Mouse (Mus musculus) heart, embryonic 14.5 days (tissue): ENCODE measurements around the gene Gm42878. TPM values are rescaled to one million over a fixed set of nuclear protein-coding genes. Genes with fewer than 3 reads are reported as not detected.

Experiments used
- ATAC-seq: fragments of 200-750 bp; cut with Nextera tagmentation; 2 replicates; pipeline ENCODE4 v1.8.0; 2017; ENCODE audit warnings: low read depth, moderate TSS enrichment; ENCODE audit not compliant: insufficient number of reproducible peaks, insufficient read depth, low FRiP score
- H3K27ac ChIP-seq, 2 experiments: fragments of 200-500 bp in 1 of 2; fragments of 300-500 bp in 1 of 2; sonication (generic) in 1 of 2; replicated peaks in 1 of 2; 2 replicates each; pipeline ENCODE4 v1.5.1; 2012 to 2014; ENCODE audit warnings: low read depth in 2 of 2, low read length in 2 of 2, control low read depth in 1 of 2, mild to moderate bottlenecking in 1 of 2, mixed read lengths in 1 of 2; ENCODE audit not compliant: control insufficient read depth in 1 of 2, insufficient read depth in 1 of 2
- H3K27me3 ChIP-seq: fragments of 300-500 bp; sonication (generic); 2 replicates; pipeline ENCODE4 v1.6.1; 2014; ENCODE audit warnings: mild to moderate bottlenecking, low read length, control low read depth; ENCODE audit not compliant: control insufficient read depth, insufficient read depth
- H3K36me3 ChIP-seq: fragments of 300-500 bp; sonication (generic); 2 replicates; pipeline ENCODE4 v1.6.1; 2014; ENCODE audit warnings: mild to moderate bottlenecking, control low read depth, low read length, mixed read lengths; ENCODE audit not compliant: control insufficient read depth, insufficient read depth
- H3K4me1 ChIP-seq, 2 experiments: fragments of 200-500 bp in 1 of 2; fragments of 300-500 bp in 1 of 2; sonication (generic) in 1 of 2; 2 replicates each; pipeline ENCODE4 v1.6.1; 2012 to 2014; ENCODE audit warnings: low read length in 2 of 2, control low read depth in 1 of 2, mixed read lengths in 1 of 2; ENCODE audit not compliant: control insufficient read depth in 2 of 2, insufficient read depth in 2 of 2
- H3K4me2 ChIP-seq: fragments of 300-500 bp; sonication (generic); 2 replicates; pipeline ENCODE4 v1.6.1; 2014; ENCODE audit warnings: mild to moderate bottlenecking, low read length
- H3K4me3 ChIP-seq, 2 experiments: fragments of 200-500 bp in 1 of 2; fragments of 300-500 bp in 1 of 2; sonication (generic) in 1 of 2; 2 replicates each; pipeline ENCODE4 v1.5.1; 2012 to 2014; ENCODE audit warnings: low read length in 2 of 2, mild to moderate bottlenecking in 2 of 2, control low read depth in 1 of 2, low read depth in 1 of 2, moderate library complexity in 1 of 2; ENCODE audit not compliant: control insufficient read depth in 1 of 2, insufficient read depth in 1 of 2
- H3K9ac ChIP-seq: fragments of 300-500 bp; sonication (generic); 2 replicates; pipeline ENCODE4 v1.6.1; 2014; ENCODE audit warnings: mild to moderate bottlenecking, low read length
- H3K9me3 ChIP-seq: fragments of 300-500 bp; sonication (generic); 2 replicates; pipeline ENCODE4 v1.6.1; 2016; ENCODE audit warnings: low read length, control low read depth; ENCODE audit not compliant: control insufficient read depth
- WGBS: fragments of 180-500 bp; shearing (Covaris S2); extraction: QIAGEN DNeasy Blood & Tissue Kit; methylation state at CpG from one replicate; pipeline ENCODE4 v1.1.7; 2014; 5-methylcytosine and 5-hydroxymethylcytosine counted together
- polyA plus RNA-seq: library from polyadenylated mRNA; unstranded; fragments of >200 nt; fragmentation: Nextera tagmentation; extraction: Ambion mirVana; gene quantifications from 2 replicates; pipeline ENCODE4 v1.2.1, GENCODE M21; 2014

The Gm42878 gene
- 0.26 TPM in 1 of 2 replicates, not detected in the other for polyA plus RNA-seq

DNA sequence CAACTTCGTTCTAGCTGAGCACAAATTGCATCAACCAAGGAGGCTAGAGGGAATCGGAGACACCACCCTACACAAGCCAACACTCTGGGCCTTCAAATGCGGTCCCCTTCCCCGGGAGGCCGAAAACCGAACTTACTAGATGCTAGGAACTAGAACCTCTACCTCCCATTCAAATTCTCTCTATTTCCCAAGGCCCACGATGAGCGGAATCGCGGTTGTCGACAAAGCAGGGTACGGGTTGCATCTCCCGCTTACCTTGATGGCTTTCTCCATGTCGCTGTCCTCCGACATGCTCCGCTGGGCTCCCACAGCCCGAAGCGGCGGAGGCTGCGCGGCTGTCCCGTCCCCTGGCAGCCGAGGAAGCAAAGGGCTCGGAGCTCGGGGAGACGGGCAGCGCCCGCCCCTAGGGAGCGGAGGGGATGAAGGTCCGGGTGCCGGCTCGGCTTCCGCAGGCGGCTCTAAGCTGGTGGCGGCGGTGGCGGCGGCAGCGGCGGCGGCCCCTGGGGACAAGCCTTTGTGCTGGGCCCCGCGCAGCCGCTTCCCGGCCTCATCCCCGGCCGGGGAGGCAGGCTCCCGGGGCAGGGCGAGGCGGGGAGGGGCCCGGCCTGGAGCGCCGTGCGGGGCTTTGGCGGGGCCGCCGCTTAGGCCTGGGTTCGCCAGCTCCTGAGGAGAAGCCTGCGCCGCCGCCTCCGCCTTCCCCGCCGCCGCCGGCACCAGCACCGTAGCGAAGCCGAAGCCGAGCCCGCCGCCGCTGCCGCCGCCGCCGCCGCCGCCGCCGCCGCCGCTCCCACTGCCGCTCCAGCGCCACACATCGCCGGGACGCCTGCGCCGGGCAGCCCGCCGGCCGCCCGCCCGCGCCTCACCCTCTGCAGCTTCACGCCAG lies at the start of gene Gm42878, which contains the start of gene Adam1a:
Gene Gm42878 (minus strand): TSS at position 573 of the 883 bp plus-strand sequence.
Gene Adam1a (minus strand): TSS at position 573 of the 883 bp plus-strand sequence.
- Histone ChIP-seq H3K4me2 (peak within 1 kb of the TSS; percentile 92), H3K27me3 (no peaks in the 10 kb centered on the region), H3K4me3 (peak within 1 kb of the TSS; percentile 66 to 78), H3K4me1 (peaks cover 6 to 22% of the 10 kb centered on the region in 2 experiments), H3K36me3 (no peaks in the 10 kb centered on the region), H3K9ac (peak within 1 kb of the TSS; percentile 88), H3K27ac (peak within 1 kb of the TSS; percentile 93 to 94), H3K9me3 (no peaks in the 10 kb centered on the region)
- peak; percentile 73 for ATAC-seq
- 1% methylated on average over 51 of the region's 97 CpGs for WGBS

DNA sequence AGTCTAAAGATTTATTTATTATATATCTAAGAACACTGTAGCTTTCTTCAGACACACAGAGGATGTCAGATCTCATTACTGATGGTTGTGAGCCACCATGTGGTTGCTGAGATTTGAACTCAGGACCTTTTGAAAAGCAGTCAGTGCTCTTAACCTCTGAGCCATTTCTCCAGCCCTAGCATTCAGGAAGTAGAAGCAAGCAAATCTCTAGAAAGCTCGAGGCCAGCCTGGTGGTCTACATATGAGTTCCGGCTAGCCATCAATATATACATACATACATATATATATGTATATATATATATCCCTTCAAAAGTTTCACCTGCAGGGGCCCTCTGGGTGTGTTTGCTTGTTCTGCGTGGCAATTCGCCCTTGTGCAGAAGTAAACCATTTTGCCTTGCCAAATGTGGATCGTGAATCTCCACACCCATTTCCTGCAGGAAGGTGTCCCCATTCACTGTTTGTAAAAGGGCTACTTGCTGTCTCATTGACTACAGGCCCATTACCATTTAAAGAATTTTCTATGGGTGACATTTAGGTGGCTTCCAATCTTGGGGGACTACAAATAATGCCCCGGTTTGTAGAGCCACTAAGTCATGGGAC lies 49.5 kb upstream of the Gm42878 start:
- no peaks in the 10 kb centered on the region for H3K36me3 ChIP-seq
- H3K4me1 ChIP-seq, result peaks cover 20 to 26% of the 10 kb centered on the region in 2 experiments; a peak in 3 of 4 replicates
- WGBS, result 70% methylated on average over 6 of the region's 6 CpGs
- no peaks in the 10 kb centered on the region for H3K9me3 ChIP-seq
- no peak for ATAC-seq
- H3K27ac ChIP-seq, result no peak overlapping the region
- no peak overlapping the region for H3K4me2 ChIP-seq
- H3K27me3 ChIP-seq, result no peaks in the 10 kb centered on the region
- H3K4me3 ChIP-seq, result no peak overlapping the region
- no peak overlapping the region for H3K9ac ChIP-seq

GRCm38 (mm10) chr5:121593451-121594401 lies 48.4 kb upstream of the Gm42878 start, which contains the start of gene Aldh2:
Aldh2 (minus strand) TSS chr5:121593824.
- Histone ChIP-seq H3K4me1 (peaks cover 20 to 26% of the 10 kb centered on the region in 2 experiments; a peak in 3 of 4 replicates), H3K27ac (peak within 1 kb of the TSS; percentile 32 to 41; a peak in 3 of 4 replicates), H3K36me3 (no peaks in the 10 kb centered on the region), H3K9ac (peak within 1 kb of the TSS; percentile 77), H3K9me3 (no peaks in the 10 kb centered on the region), H3K4me3 (peak within 1 kb of the TSS; percentile 54 to 68), H3K27me3 (no peaks in the 10 kb centered on the region), H3K4me2 (peak within 1 kb of the TSS; percentile 97)
- 3% methylated on average over 47 of the region's 47 CpGs for WGBS
- ATAC-seq, result peak; percentile 59

- Histone ChIP-seq H3K27ac (no peak overlapping the region), H3K4me2 (peak overlapping the region; percentile 97), H3K4me3 (peak overlapping the region; percentile 54 to 68), H3K36me3 (no peaks in the 10 kb centered on the region), H3K4me1 (peaks cover 20 to 26% of the 10 kb centered on the region in 2 experiments; a peak in 3 of 4 replicates), H3K27me3 (no peaks in the 10 kb centered on the region), H3K9me3 (no peaks in the 10 kb centered on the region), H3K9ac (peak overlapping the region; percentile 77)
- 5% methylated on average over 33 of the region's 33 CpGs for WGBS
- ATAC-seq, result 0 out of 2 replicates have a peak, but pooled peaks have one; percentile 46
Measured at GRCm38 (mm10) chr5:121592816-121593407, 47.6 kb upstream of the Gm42878 start.

GRCm38 (mm10) chr5:121592064-121592815 lies 47.0 kb upstream of the Gm42878 start:
- ATAC-seq, result no peak
- Histone ChIP-seq H3K36me3 (no peaks in the 10 kb centered on the region), H3K9ac (no peak overlapping the region), H3K9me3 (no peaks in the 10 kb centered on the region), H3K27me3 (no peaks in the 10 kb centered on the region), H3K4me1 (peaks cover 20 to 26% of the 10 kb centered on the region in 2 experiments; a peak in 3 of 4 replicates), H3K4me3 (peak overlapping the region; percentile 54 to 68; a peak in 3 of 4 replicates), H3K4me2 (peak overlapping the region; percentile 97), H3K27ac (no peak overlapping the region)
- 67% methylated on average over 11 of the region's 11 CpGs for WGBS

DNA sequence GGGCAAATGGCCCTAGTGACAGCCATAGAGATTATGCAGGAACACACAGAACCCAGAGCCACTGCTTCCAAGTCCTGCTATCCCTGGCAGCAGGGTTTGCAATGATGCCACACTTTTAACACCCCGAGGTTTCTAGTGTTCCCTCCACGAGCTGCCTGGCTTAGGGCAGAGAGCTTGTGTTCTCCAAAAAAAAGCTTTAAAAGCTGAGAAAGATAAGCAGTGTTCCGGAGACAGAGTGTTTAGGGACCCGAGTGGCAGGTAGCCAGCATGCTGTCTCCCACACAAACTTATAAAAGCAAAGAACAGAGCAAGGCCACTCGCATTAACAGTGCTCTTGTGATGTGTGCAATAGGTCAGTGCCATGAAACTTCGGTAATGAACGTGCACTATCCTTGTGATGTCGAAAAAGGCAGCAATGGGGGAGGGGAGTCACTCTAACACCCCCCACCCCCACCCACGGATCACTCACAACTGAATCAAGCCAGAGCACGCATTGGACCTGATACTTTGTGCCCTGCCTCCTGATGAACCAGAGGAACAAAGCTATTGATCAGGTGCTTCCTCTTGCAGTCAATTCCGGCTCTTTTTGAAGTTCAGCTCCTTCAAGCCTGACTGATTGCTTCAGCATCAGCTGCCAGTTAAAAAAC lies 46.3 kb upstream of the Gm42878 start:
- H3K4me2 ChIP-seq, result peak overlapping the region; percentile 97; the same call in 1 of the 2 replicates
- WGBS, result 51% methylated on average over 11 of the region's 11 CpGs
- no peaks in the 10 kb centered on the region for H3K27me3 ChIP-seq
- H3K36me3 ChIP-seq, result no peaks in the 10 kb centered on the region
- H3K4me3 ChIP-seq, result no peak overlapping the region
- peaks cover 18 to 27% of the 10 kb centered on the region in 2 experiments for H3K4me1 ChIP-seq
- H3K9me3 ChIP-seq, result no peaks in the 10 kb centered on the region
- ATAC-seq, result no peak
- 0 out of 4 replicates have a peak overlapping the region, but pooled peaks of 1 of the 2 experiments have one; percentile 6 for H3K27ac ChIP-seq
- no peak overlapping the region for H3K9ac ChIP-seq
